Mouse (Mus musculus): ENCODE data around the gene Mtmr12. TPM values are rescaled to one million over a fixed set of nuclear protein-coding genes. Genes with fewer than 3 reads are reported as not detected.

Gene Mtmr12
- polyA plus RNA-seq, 1 experiment, result 49.2 TPM

GRCm38 (mm10) chr15:12225062-12225461, 20.2 kb downstream of the Mtmr12 start:
- Histone ChIP-seq H3K27me3 (ENCODE audit: control insufficient read depth, insufficient read depth, low read length) (no peaks in the 10 kb centered on the region), H3K4me1 (replicated peaks; ENCODE audit: control insufficient read depth, insufficient read depth, low read length) (peaks cover 60% of the 10 kb centered on the region), H3K27ac (ENCODE audit: control insufficient read depth, insufficient read depth, low read length) (0 out of 2 replicates have a peak overlapping the region, but pooled peaks have one; percentile 27), H3K4me3 (ENCODE audit: control insufficient read depth, insufficient read depth, low read length) (no peak overlapping the region), H3K36me3 (ENCODE audit: control insufficient read depth, insufficient read depth, low read length) (no peaks in the 10 kb centered on the region)
- 22% methylated on average over 4 of the region's 4 CpGs for WGBS
- TF ChIP-seq POLR2A (IDR thresholded peaks at IDR 0.05; ENCODE audit: control insufficient read depth, extremely low read depth, insufficient read depth, low read length, poor library complexity), result no peak
- no peak for TF ChIP-seq CTCF (IDR thresholded peaks at IDR 0.05; ENCODE audit: borderline replicate concordance, control insufficient read depth, extremely low read depth, insufficient read depth, low read length, poor library complexity)
- DNase-seq, result no peak

DNA sequence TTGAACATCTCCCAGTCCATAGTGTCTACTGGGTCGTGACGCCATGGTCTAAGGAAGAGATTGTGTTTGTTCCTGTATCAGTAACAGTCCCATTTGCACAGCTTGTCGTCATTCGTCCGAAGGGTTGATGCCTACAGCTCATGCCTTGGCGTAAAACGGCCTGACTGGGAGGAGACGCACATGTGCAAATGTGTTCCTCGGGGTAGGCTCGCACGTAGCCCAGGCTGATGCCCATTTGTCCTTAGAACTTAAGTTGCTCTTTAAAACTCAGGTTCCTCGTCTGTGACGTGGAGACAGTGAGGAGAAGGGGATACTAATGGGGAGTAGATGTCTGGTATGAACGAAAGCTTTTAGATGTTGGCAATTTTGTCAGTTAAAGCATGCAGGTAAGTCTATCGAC, 22.1 kb downstream of the Mtmr12 start:
- Histone ChIP-seq H3K4me3 (ENCODE audit: control insufficient read depth, insufficient read depth, low read length) (no peak overlapping the region), H3K27ac (ENCODE audit: control insufficient read depth, insufficient read depth, low read length) (no peak overlapping the region), H3K4me1 (replicated peaks; ENCODE audit: control insufficient read depth, insufficient read depth, low read length) (peaks cover 60% of the 10 kb centered on the region), H3K27me3 (ENCODE audit: control insufficient read depth, insufficient read depth, low read length) (no peaks in the 10 kb centered on the region), H3K36me3 (ENCODE audit: control insufficient read depth, insufficient read depth, low read length) (peaks cover 4% of the 10 kb centered on the region; the same call in 1 of the 2 replicates)
- no peak for DNase-seq
- WGBS, result 98% methylated on average over 15 of the region's 15 CpGs
- TF ChIP-seq POLR2A (IDR thresholded peaks at IDR 0.05; ENCODE audit: control insufficient read depth, extremely low read depth, insufficient read depth, low read length, poor library complexity) (no peak), CTCF (IDR thresholded peaks at IDR 0.05; ENCODE audit: borderline replicate concordance, control insufficient read depth, extremely low read depth, insufficient read depth, low read length, poor library complexity) (no peak)

- WGBS, result 90% methylated on average over 4 of the region's 4 CpGs
- no peak for DNase-seq
- no peak for TF ChIP-seq CTCF (IDR thresholded peaks at IDR 0.05; ENCODE audit: borderline replicate concordance, control insufficient read depth, extremely low read depth, insufficient read depth, low read length, poor library complexity)
- TF ChIP-seq POLR2A (IDR thresholded peaks at IDR 0.05; ENCODE audit: control insufficient read depth, extremely low read depth, insufficient read depth, low read length, poor library complexity), result no peak
- H3K36me3 ChIP-seq (ENCODE audit: control insufficient read depth, insufficient read depth, low read length), result peaks cover 8% of the 10 kb centered on the region; the same call in 1 of the 2 replicates
- peaks cover 57% of the 10 kb centered on the region for H3K4me1 ChIP-seq (replicated peaks; ENCODE audit: control insufficient read depth, insufficient read depth, low read length)
- H3K27me3 ChIP-seq (ENCODE audit: control insufficient read depth, insufficient read depth, low read length), result no peaks in the 10 kb centered on the region
- H3K27ac ChIP-seq (ENCODE audit: control insufficient read depth, insufficient read depth, low read length), result no peak overlapping the region
- no peak overlapping the region for H3K4me3 ChIP-seq (ENCODE audit: control insufficient read depth, insufficient read depth, low read length)
Measured at GRCm38 (mm10) chr15:12227355-12227754, 22.5 kb downstream of the Mtmr12 start.

GRCm38 (mm10) chr15:12229603-12230242, 24.9 kb downstream of the Mtmr12 start:
- peaks cover 29% of the 10 kb centered on the region for H3K36me3 ChIP-seq (ENCODE audit: control insufficient read depth, insufficient read depth, low read length)
- no peak for TF ChIP-seq CTCF (IDR thresholded peaks at IDR 0.05; ENCODE audit: borderline replicate concordance, control insufficient read depth, extremely low read depth, insufficient read depth, low read length, poor library complexity)
- TF ChIP-seq POLR2A (IDR thresholded peaks at IDR 0.05; ENCODE audit: control insufficient read depth, extremely low read depth, insufficient read depth, low read length, poor library complexity), result no peak
- peak overlapping the region; percentile 30 for H3K27ac ChIP-seq (ENCODE audit: control insufficient read depth, insufficient read depth, low read length)
- no peaks in the 10 kb centered on the region for H3K27me3 ChIP-seq (ENCODE audit: control insufficient read depth, insufficient read depth, low read length)
- no peak overlapping the region for H3K4me3 ChIP-seq (ENCODE audit: control insufficient read depth, insufficient read depth, low read length)
- peaks cover 44% of the 10 kb centered on the region for H3K4me1 ChIP-seq (replicated peaks; ENCODE audit: control insufficient read depth, insufficient read depth, low read length)
- peak; percentile 50 for DNase-seq
- WGBS, result 20% methylated on average over 10 of the region's 10 CpGs

DNA sequence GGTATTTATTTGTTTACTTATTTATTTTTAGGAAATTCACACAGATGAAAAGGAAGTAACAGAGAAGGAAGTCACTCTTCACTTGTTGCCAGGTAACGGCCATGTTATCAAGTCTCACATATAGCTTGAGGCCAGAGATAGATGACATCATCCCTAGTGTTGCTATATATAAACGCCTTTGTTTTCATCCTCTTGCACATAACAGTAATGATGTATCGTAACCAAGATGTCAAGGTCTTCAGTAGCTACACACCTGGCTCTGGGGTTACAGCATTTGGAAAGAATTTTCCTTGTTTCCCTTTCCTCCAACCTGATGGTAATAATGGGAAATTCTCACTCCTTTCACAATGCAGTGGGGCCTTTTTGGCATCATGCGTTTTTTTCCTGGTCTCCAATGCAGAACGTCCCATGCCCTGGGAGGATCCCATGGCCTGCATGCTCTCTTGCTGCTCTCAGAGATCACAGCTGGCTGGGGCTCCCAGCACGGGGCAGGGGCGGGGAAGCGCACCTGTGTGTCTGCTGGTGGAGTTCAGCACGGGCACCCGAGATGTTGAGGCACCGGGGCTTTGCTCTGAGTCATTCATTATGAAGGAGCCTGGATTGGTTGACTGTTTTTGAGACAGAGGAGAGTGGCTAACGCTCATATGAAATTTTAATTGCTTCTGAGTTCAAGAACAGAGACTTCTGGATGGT, 25.6 kb downstream of the Mtmr12 start:
- Histone ChIP-seq H3K27ac (ENCODE audit: control insufficient read depth, insufficient read depth, low read length) (peak overlapping the region; percentile 60), H3K4me1 (replicated peaks; ENCODE audit: control insufficient read depth, insufficient read depth, low read length) (peaks cover 39% of the 10 kb centered on the region), H3K27me3 (ENCODE audit: control insufficient read depth, insufficient read depth, low read length) (no peaks in the 10 kb centered on the region), H3K4me3 (ENCODE audit: control insufficient read depth, insufficient read depth, low read length) (no peak overlapping the region), H3K36me3 (ENCODE audit: control insufficient read depth, insufficient read depth, low read length) (peaks cover 29% of the 10 kb centered on the region)
- WGBS, result 14% methylated on average over 12 of the region's 12 CpGs
- TF ChIP-seq CTCF (IDR thresholded peaks at IDR 0.05; ENCODE audit: borderline replicate concordance, control insufficient read depth, extremely low read depth, insufficient read depth, low read length, poor library complexity), result no peak
- no peak for TF ChIP-seq POLR2A (IDR thresholded peaks at IDR 0.05; ENCODE audit: control insufficient read depth, extremely low read depth, insufficient read depth, low read length, poor library complexity)
- DNase-seq, result peak; percentile 79

DNA sequence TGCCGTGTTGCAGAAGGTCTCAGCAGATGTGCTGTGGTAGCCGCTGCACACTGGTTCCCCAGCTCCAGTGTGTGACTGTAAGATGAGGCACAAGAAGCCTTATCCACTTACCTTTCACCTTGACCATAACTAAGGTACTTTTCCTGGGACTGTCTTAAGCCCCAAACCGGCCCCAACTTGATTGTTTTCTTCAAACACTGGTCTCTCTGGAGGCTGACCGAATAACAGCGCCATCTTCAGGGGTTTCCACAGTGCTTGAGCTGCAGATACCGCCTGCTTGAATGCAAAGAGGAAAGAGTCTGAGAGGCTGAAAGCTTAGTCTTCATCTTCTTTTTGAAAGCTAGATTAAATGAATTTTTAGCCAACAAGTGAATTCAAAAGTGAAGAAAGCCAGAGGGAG, 26.6 kb downstream of the Mtmr12 start:
- 94% methylated on average over 6 of the region's 6 CpGs for WGBS
- DNase-seq, result no peak
- Histone ChIP-seq H3K4me3 (ENCODE audit: control insufficient read depth, insufficient read depth, low read length) (no peak overlapping the region), H3K36me3 (ENCODE audit: control insufficient read depth, insufficient read depth, low read length) (peaks cover 34% of the 10 kb centered on the region), H3K27me3 (ENCODE audit: control insufficient read depth, insufficient read depth, low read length) (no peaks in the 10 kb centered on the region), H3K27ac (ENCODE audit: control insufficient read depth, insufficient read depth, low read length) (no peak overlapping the region; the same call in 1 of the 2 replicates), H3K4me1 (replicated peaks; ENCODE audit: control insufficient read depth, insufficient read depth, low read length) (peaks cover 34% of the 10 kb centered on the region)
- TF ChIP-seq POLR2A (IDR thresholded peaks at IDR 0.05; ENCODE audit: control insufficient read depth, extremely low read depth, insufficient read depth, low read length, poor library complexity), result no peak
- no peak for TF ChIP-seq CTCF (IDR thresholded peaks at IDR 0.05; ENCODE audit: borderline replicate concordance, control insufficient read depth, extremely low read depth, insufficient read depth, low read length, poor library complexity)
